In genomic region chr7:46710390-46710844, GRCm38 (mm10) we compare ENCODE assay signal across 8 mouse cellular contexts. TPM values are rescaled to one million over a fixed set of nuclear protein-coding genes. Genes with fewer than 3 reads are reported as not detected.
DNase-seq lines count a peak whose midpoint lies in the region; ATAC-seq and TF ChIP-seq lines count a peak whose summit lies in the region.

Gene Saal1 (minus strand): TSS chr7:46710680.

- H3K79me2 ChIP-seq in C2C12 (ENCODE audit: control insufficient read depth, insufficient read depth) = peaks cover 19% of the 10 kb centered on the region

- H3K4me1 ChIP-seq in erythroblast, embryonic 14.5 days (ENCODE audit: control insufficient read depth) = peaks cover 14% of the 10 kb centered on the region
- peaks cover 10% of the 10 kb centered on the region for H3K4me1 ChIP-seq in heart, embryonic 12.5 days (replicated peaks)
- H3K4me1 ChIP-seq in kidney, postnatal 0 days (replicated peaks; ENCODE audit: insufficient read depth, low read length) = no peaks in the 10 kb centered on the region
- peaks cover 19% of the 10 kb centered on the region for H3K4me1 ChIP-seq in liver, embryonic 12.5 days
- peaks cover 7% of the 10 kb centered on the region for H3K4me1 ChIP-seq in stomach, embryonic 15.5 days

- TF ChIP-seq CTCF in C2C12 (IDR thresholded peaks at IDR 0.05; ENCODE audit: control insufficient read depth, insufficient read depth, insufficient read length) = peak; percentile 97
- peak; percentile 98 for TF ChIP-seq CTCF in brain, embryonic 14.5 days (IDR thresholded peaks at IDR 0.05; ENCODE audit: borderline replicate concordance, extremely low read depth, insufficient read depth, insufficient read length)
- TF ChIP-seq CTCF in kidney, postnatal 0 days (IDR thresholded peaks at IDR 0.05; ENCODE audit: low read depth) = peak; percentile 97

- no peaks in the 10 kb centered on the region for H3K9me3 ChIP-seq in erythroblast, embryonic 14.5 days (ENCODE audit: control insufficient read depth, low read length)
- no peaks in the 10 kb centered on the region for H3K9me3 ChIP-seq in heart, embryonic 12.5 days (replicated peaks)
- H3K9me3 ChIP-seq in kidney, postnatal 0 days (replicated peaks; ENCODE audit: low read length) = no peaks in the 10 kb centered on the region
- H3K9me3 ChIP-seq in liver, embryonic 12.5 days (replicated peaks) = no peaks in the 10 kb centered on the region
- H3K9me3 ChIP-seq in stomach, embryonic 15.5 days = no peaks in the 10 kb centered on the region

- DNase-seq in brain, embryonic 14.5 days (ENCODE audit: low read depth) = peak; percentile 96
- peak; percentile 92 for DNase-seq in kidney, postnatal 0 days (ENCODE audit: low spot score)
- peak; percentile 77 to 88 for DNase-seq in natural killer cell, adult 2 months (ENCODE audit: low spot score in 2 of 2)

- H3K4me2 ChIP-seq in heart, embryonic 12.5 days = peak within 1 kb of the TSS; percentile 66
- H3K4me2 ChIP-seq in kidney, postnatal 0 days (ENCODE audit: low read length) = peak within 1 kb of the TSS; percentile 68
- H3K4me2 ChIP-seq in liver, embryonic 12.5 days = peak within 1 kb of the TSS; percentile 69
- peak within 1 kb of the TSS; percentile 50 for H3K4me2 ChIP-seq in stomach, embryonic 15.5 days

- peak within 1 kb of the TSS; percentile 76 for H3K4me3 ChIP-seq in C2C12 (ENCODE audit: insufficient read depth, poor library complexity, severe bottlenecking)
- peak within 1 kb of the TSS; percentile 90 for H3K4me3 ChIP-seq in erythroblast, embryonic 14.5 days (replicated peaks)
- H3K4me3 ChIP-seq in heart, embryonic 12.5 days = peak within 1 kb of the TSS; percentile 97
- H3K4me3 ChIP-seq in kidney, postnatal 0 days (replicated peaks; ENCODE audit: low read depth, low read length) = peak within 1 kb of the TSS; percentile 72
- H3K4me3 ChIP-seq in liver, embryonic 12.5 days = peak within 1 kb of the TSS; percentile 90
- H3K4me3 ChIP-seq in stomach, embryonic 15.5 days (replicated peaks) = peak within 1 kb of the TSS; percentile 72

- 0% methylated on average over 38 of the region's 38 CpGs for WGBS in heart, embryonic 12.5 days
- under 1% methylated on average over 38 of the region's 38 CpGs for WGBS in kidney, postnatal 0 days
- WGBS in liver, embryonic 12.5 days (ENCODE audit: insufficient replicate concordance) = under 1% methylated on average over 38 of the region's 38 CpGs
- WGBS in stomach, embryonic 15.5 days = under 1% methylated on average over 38 of the region's 38 CpGs

- H3ac ChIP-seq in C2C12 (ENCODE audit: control insufficient read depth, insufficient read length, low read depth) = peak within 1 kb of the TSS; percentile 85

- H3K79me3 ChIP-seq in C2C12 (ENCODE audit: low read depth) = peaks cover 8% of the 10 kb centered on the region

- H3K36me3 ChIP-seq in C2C12 (ENCODE audit: control insufficient read depth, insufficient read depth) = peaks cover 27% of the 10 kb centered on the region
- peaks cover 31% of the 10 kb centered on the region for H3K36me3 ChIP-seq in erythroblast, embryonic 14.5 days (ENCODE audit: control insufficient read depth)
- H3K36me3 ChIP-seq in heart, embryonic 12.5 days = peaks cover 27% of the 10 kb centered on the region
- peaks cover 16% of the 10 kb centered on the region for H3K36me3 ChIP-seq in kidney, postnatal 0 days (ENCODE audit: insufficient read depth, low read length)
- peaks cover 35% of the 10 kb centered on the region for H3K36me3 ChIP-seq in liver, embryonic 12.5 days
- H3K36me3 ChIP-seq in stomach, embryonic 15.5 days = peaks cover 18% of the 10 kb centered on the region

- H3K9ac ChIP-seq in heart, embryonic 12.5 days = peak within 1 kb of the TSS; percentile 98
- H3K9ac ChIP-seq in kidney, postnatal 0 days (ENCODE audit: low read depth, low read length) = peak within 1 kb of the TSS; percentile 72
- peak within 1 kb of the TSS; percentile 83 for H3K9ac ChIP-seq in liver, embryonic 12.5 days
- H3K9ac ChIP-seq in stomach, embryonic 15.5 days = peak within 1 kb of the TSS; percentile 59

- peak within 1 kb of the TSS; percentile 54 for H3K27ac ChIP-seq in heart, embryonic 12.5 days (ENCODE audit: poor library complexity, severe bottlenecking)
- H3K27ac ChIP-seq in kidney, postnatal 0 days = peak within 1 kb of the TSS; percentile 72; the same call in 1 of the 2 replicates
- H3K27ac ChIP-seq in liver, embryonic 12.5 days = peak within 1 kb of the TSS; percentile 79
- peak within 1 kb of the TSS; percentile 76; the same call in 1 of the 2 replicates for H3K27ac ChIP-seq in stomach, embryonic 15.5 days

- peak; percentile 94 for ATAC-seq in heart, embryonic 12.5 days (ENCODE audit: insufficient number of reproducible peaks, low FRiP score)
- ATAC-seq in kidney, postnatal 0 days (replicated peaks; ENCODE audit: low FRiP score, low read depth) = peak; percentile 96
- peak; percentile 91 for ATAC-seq in liver, embryonic 12.5 days
- ATAC-seq in stomach, embryonic 15.5 days (ENCODE audit: insufficient read depth, low FRiP score, low read depth) = peak; percentile 93

- no peaks in the 10 kb centered on the region for H3K27me3 ChIP-seq in C2C12 (ENCODE audit: control insufficient read depth, insufficient read depth, insufficient read length)
- H3K27me3 ChIP-seq in erythroblast, embryonic 14.5 days (ENCODE audit: control insufficient read depth) = 0 out of 2 replicates have a peak, but pooled peaks cover 3% of the 10 kb centered on the region
- no peaks in the 10 kb centered on the region for H3K27me3 ChIP-seq in heart, embryonic 12.5 days (replicated peaks)
- no peaks in the 10 kb centered on the region for H3K27me3 ChIP-seq in kidney, postnatal 0 days (ENCODE audit: insufficient read depth, low read length)
- H3K27me3 ChIP-seq in liver, embryonic 12.5 days (replicated peaks) = no peaks in the 10 kb centered on the region
- no peaks in the 10 kb centered on the region for H3K27me3 ChIP-seq in stomach, embryonic 15.5 days (replicated peaks)

- TF ChIP-seq POLR2A in brain, embryonic 14.5 days (IDR thresholded peaks at IDR 0.05; ENCODE audit: borderline replicate concordance, extremely low read depth, insufficient read depth, insufficient read length, poor library complexity, severe bottlenecking) = peak; percentile 11; the same call in 1 of the 2 replicates

TF ChIP-seq in C2C12, 6 proteins besides CTCF, POLR2A, EP300 and RAD21:
- no peak for TF ChIP-seq FOSL1 (IDR thresholded peaks at IDR 0.05; ENCODE audit: insufficient read depth, low read length, poor library complexity, severe bottlenecking)
- peak; percentile 68 for TF ChIP-seq MAX (IDR thresholded peaks at IDR 0.05)

RNA-seq across cellular contexts. Expression of gene Saal1, which starts in this region (rescaled TPM):
- 17.7 TPM for polyA plus RNA-seq in C2C12 (2012; fragmentation: generic; extraction: Trizol)
- 14.5 and 14.8 TPM in 2 replicates for polyA plus RNA-seq in brain, embryonic 14.5 days (2012; rRNA removed)
- 0.28 and 0.44 TPM in 2 replicates for polyA plus RNA-seq in erythroblast, embryonic 14.5 days (2012)
- polyA plus RNA-seq in heart, embryonic 12.5 days (2016; fragmentation: Nextera tagmentation; extraction: Ambion mirVana) = 16.2 and 16.5 TPM in 2 replicates
- 20.3 and 23.1 TPM in 2 replicates for polyA plus RNA-seq in kidney, postnatal 0 days (2015; fragmentation: Nextera tagmentation; extraction: Ambion mirVana)
- polyA plus RNA-seq in liver, embryonic 12.5 days (2016; fragmentation: Nextera tagmentation; extraction: Ambion mirVana) = 21.0 and 21.5 TPM in 2 replicates
- 24.3 and 24.8 TPM in 2 replicates for polyA plus RNA-seq in stomach, embryonic 15.5 days (2015; fragmentation: Nextera tagmentation; extraction: Ambion mirVana)

Comparison
In these comparisons a context has a peak if more than half of its experiments do, and no peak if none do; other contexts are left out.
1. Peak in every context shown above with its lines: DNase-seq, ATAC-seq, H3K4me3 ChIP-seq and H3K27ac ChIP-seq.
2. RNA of gene Saal1 (polyA plus RNA-seq): 24.3 to 24.8 TPM in stomach, embryonic 15.5 days, 21.0 to 21.5 TPM in liver, embryonic 12.5 days, 20.3 to 23.1 TPM in kidney, postnatal 0 days, 17.7 TPM in C2C12 (single experiment), 16.2 to 16.5 TPM in heart, embryonic 12.5 days and 14.5 to 14.8 TPM in brain, embryonic 14.5 days; 0.28 to 0.44 TPM in erythroblast, embryonic 14.5 days; every median in the first group is over 10 times any median in the second.